Mouse (Mus musculus) lung, adult 2 months (tissue): ENCODE results near the gene Prpf40b.
A peak's percentile ranks its signal among the peaks of the same experiment; 100 is the strongest.

Experiments used
- CTCF ChIP-seq: fragments of 200-500 bp; IDR thresholded peaks from 2 replicates; pipeline ENCODE4 v1.5.1; 2011; ENCODE audit warnings: mild to moderate bottlenecking, low read length, control low read depth; ENCODE audit not compliant: insufficient read depth
- POLR2A ChIP-seq: fragments of 200-500 bp; IDR thresholded peaks from 2 replicates; pipeline ENCODE4 v1.6.1; 2011; ENCODE audit warnings: low read depth, mild to moderate bottlenecking, control low read depth, low read length, borderline replicate concordance; ENCODE audit errors: extremely low read depth

GRCm38 (mm10) chr15:99259730-99260252 is 35.1 kb upstream of the Prpf40b start:
- TF ChIP-seq CTCF (no peak), POLR2A (peak; percentile 41; the same call in 1 of the 2 replicates)
